Mouse (Mus musculus) T-cell, adult 2 months (primary cell): ENCODE data around the gene Cux1.

Source experiments
- DNase-seq: peaks from one replicate; pipeline ENCODE4 v3.0.0; 2022; ENCODE audit warnings: low spot score

Cux1 gene

DNA sequence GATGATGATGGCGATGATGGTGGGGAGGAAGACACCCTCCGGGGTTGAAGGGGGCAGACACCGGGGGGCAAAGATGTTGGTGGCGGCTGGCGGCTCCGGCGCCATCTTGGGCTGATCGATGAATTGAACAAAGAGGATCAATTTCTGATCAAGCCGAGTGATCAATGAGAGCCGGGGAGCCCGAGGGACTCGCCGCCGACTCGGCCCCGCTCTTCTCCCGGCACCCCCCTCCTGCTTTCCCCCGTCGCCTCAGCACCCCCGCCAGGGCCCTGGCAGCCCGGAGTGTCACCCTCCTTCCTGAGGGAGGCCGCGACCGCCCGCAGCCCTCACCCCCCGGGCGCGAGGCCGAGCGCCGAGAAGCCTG, 496 bp downstream of the Cux1 start:
- DNase-seq = no peak

DNA sequence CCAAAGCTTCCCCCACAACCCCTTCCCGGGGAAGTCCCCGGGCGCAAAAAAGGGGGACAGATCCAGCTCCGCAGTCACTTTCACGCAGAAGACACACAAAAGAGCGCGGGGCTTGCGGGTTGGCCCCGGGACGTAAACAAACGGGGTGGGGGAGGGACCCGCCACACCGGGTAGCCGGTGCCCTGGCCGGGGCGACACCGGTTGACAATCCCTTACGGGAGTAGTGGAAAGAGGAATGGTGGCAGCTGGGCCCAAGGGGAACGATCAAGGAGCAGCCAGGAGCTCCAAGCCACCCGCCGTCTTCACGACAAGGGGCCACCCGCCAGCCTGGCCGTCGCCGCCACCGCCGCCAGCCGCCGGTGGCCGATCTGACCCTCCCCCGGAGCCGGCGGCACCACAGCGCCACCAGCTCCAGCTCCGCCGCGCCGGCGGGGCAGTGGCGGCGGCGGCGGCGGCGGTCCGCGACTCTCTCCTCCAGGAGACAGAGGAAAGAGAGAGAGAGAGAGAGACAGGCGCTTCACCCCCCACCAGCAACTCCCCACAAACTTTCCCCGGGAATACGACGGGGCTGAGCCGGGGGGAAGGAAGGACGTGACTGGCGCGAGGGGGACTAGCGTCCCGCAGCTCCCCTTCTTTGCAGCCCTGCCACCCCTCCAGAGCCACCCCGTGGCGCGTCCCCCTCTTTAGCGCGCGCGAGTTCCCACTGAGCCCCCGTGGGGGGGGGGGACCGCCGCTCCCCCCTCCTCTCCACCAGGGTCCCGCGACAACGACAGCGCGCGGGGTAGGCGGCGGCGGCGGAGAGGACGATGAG, 1.1 kb downstream of the Cux1 start:
- DNase-seq = peak; percentile 32

DNA sequence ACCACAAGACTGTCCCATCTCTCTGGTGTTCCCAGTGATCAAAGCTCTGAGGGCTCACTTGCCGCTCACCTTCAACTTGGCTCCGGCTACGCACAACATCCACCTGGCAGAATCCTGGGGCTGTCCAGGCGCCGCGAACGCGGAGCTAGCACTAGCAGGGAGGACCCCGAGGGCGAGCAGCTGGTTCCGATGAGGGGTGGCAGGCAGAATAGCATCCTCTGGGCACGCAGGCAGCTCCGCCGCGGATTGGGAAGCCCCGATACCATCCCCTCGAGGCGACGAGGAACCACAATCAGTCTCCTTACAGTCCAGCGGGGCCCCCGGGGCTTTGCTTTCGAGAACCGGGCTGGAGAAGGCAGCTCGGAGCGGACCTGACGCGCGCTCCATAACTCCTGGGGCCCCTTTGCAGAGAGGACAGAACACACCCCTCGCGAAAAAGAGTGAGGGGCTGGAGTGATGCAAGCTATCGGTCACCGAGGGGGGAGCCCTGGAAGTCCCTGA, 1.9 kb downstream of the Cux1 start:
- DNase-seq = peak; percentile 33

DNA sequence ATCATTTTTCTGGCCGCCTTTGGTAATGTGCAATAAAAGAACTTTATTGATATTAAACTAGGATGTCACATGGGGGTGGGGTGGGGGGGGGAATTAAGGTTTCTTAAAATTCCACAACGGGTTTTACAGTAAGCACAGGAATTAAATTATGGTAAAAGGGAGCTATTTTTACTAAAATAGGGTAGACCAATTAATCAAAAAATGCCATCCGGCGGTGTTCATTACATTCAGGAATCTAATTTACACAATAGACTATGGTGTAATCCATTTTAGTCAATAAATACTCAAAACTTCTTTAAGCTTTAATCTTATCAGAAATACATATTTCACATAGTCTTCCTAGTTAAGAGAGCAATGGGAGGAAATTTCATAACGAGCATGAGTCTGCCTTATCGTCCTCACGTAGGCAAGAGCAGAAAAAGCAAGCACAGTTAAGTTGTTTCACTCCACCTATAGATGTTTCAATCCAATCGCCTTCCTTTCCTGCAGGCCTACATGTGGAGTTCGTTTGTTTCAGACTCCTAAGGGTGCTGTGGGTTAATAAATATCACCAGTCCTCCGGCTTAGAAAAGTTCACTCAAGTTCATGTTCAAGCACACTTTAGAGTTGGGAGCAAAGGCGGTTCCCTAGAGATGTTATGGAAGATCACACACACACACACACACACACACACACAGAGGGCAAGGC, 2.5 kb downstream of the Cux1 start:
- no peak for DNase-seq

DNA sequence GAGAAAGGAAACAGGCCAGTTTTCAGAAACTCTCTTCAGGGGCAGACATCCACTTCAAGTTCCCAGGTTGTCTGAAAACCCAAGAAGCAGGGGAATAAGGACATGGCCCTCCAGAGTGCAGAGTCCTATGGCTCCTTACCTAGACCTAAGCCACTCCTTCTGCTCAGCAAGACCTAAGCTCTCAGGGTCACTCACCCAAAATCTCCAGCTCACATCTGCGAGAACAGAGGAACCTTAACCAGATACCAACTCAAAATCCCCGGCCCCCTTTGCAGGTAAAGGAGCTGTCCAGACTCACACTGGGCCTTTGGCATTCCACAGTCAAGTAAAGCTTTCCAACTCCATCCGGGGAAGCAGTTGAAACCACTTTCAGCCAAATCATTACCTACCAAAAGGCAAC, 3.3 kb downstream of the Cux1 start:
- DNase-seq = no peak

DNA sequence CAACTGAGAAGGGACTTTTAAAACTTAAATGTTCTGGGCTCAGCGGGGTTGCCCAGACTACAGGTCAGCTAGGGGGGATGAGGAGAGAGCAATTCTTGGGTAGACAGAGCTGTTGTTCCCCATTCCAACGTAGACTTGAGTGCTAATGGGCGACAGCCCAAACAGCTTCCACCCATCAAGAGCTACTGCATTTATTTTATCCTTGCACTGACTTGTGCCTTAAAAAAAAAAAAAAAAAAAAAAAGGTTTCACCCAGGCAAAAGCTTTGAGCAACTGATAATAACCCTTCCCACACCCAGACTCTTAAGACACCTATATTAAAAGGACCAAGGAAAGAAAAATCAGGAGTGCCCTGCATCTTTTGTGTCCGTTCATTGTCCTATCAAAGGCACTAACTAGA, 4.2 kb downstream of the Cux1 start:
- no peak for DNase-seq

DNA sequence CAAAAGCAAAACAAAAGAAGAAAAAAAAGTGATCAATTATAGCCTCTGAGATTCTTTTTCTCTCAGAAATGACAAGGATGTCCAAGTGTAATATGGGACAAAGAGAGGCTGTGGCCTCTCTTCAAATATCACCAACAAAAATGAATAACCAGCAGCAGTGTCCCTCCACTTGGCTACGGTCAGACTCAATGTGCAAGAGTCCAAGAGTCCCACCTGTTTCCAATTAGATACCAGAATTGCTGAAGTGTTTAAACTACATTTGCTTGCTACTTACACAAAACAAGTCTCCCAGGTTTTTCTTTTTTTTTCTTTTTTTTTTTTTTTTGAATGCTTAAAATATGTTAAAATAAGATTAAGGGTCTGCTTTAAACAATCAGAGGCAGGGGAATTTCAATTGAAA, 5.1 kb downstream of the Cux1 start:
- DNase-seq = no peak

DNA sequence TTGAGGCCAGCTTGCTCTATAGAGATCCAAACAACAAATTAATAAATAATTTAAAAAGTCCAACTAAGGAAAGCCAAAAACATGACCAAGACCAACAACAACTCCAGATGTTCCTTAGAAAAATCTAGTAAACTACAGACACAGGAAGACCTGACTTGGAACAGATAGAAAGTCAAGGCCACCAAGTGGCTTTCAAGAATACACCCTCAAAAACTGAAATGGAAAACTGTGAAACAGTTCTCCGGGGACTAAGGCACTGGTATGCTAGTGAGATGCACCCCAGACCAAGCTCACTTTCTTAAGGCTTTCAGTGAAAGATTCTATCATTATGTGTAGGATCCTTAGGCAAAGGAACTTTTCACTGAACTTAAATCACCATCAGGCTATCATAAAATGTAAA, 5.6 kb downstream of the Cux1 start:
- no peak for DNase-seq

DNA sequence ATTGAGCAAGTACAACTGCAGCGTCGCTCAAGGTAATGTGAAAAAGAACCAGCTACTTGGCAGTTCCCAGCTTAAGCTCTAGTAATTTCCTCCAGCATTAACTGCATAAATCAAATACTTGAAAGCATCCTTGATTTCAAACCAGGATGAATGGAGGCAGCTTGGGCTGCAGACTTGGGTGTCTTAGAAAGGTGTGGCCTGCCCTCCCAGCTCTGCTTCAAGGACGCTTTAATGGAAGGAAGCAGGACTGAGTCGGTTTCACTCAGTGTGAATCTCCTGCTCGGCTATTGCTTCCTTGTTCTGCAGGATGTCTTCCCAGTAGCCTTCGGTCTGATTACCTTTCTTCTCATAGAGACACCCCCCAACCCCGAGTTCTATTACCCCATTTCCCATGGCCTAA, 6.6 kb downstream of the Cux1 start:
- DNase-seq = no peak

DNA sequence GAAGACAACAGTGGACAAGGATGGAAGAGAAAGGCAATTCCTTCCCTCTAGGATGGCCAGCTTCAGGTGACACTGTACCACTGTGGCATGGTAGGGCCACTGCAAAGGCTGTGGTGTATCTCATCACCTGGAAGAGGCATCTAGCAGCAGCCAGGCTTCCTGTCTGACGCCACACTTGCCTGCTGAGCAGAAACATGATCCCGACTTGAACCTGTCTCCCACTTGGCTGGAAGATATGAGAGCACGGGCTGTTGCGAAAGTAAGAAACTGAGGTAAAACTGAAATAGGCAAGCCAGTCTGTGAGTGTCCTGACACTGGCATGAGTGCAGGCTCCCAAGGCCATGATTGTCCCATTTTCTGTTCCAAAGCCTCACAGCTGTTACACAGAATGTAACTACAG, 9.8 kb downstream of the Cux1 start:
- DNase-seq = no peak

DNA sequence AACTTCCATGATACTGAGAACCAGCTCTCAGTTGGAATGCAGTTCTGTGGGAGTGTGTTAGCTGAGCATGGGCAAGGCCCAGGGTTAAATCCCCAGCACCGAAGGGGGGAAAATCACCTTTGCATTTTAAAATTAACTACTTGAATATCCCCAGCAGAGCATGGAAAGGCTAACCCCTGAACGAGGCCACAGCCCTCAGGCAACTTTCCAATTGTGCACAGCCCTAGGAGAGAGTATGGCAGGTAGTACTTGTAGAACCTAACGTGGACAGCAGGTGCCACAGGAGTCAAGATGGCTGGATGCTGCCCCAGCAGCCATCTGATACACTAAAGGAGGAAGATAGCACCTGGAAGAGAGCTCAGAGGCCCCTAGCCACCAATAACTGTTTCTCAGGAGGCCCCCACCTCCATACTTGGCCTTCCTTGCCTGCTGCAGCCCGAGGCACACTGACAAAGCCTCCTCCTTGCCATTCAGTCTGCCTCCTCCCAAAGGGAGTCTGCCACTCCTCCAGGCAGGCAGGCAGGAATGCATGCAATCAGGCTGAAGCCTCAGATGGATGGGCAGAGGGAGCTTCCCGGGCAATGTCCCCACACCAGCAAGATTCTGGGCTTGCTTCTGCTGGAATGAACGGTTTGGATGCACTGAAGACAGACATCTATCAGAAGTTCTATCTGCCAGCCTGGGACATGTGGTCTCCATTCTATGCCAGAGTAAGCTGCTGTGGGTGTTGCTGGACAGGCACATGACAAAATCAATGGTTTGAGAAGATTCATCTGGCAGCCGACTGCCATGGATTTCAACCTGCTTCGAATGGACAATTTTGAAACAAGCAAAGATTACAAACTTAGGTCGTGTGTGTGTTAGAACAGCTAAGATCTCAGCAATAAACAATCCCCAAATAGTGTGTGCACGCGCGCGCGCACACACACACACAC, 10.7 kb downstream of the Cux1 start:
- DNase-seq = no peak

DNA sequence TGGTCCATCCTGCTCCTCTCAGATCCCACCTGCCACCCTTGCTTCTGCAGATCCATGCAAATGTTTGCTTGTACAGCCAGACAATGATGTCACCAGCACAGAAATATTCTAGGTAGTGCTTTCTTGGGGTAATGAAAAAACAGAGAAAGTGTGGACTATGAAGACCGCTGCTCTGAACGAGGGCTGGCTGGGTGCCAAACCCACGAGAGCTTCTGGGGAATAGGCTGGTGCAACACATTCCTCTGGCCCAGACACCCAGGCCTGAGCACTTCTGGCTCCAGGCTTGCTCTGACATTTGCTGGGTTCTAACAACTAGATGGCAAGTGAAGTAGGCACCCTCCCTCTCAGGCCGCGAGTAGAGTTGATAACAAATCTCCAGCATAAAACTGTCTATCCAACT, 11.6 kb downstream of the Cux1 start:
- DNase-seq = peak; percentile 16

DNA sequence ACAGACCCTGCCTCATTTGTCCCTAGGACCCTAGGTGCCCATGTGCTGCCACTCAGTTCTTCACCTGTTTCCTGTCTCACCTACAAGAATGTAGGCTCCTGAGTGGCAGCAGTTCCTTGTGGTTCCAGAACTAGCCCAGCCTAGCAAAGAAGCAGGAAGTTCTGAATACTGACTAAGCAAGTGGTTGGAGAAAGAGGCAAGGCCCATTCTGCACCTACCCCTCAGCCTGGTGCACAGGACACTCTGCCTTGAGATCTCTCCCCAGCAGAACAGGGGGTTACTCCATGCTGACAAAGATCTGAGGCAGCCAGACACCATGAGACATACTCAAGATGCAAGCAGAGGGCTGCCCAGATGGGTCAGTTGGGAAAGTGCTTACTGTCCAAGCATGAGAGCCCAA, 14.5 kb downstream of the Cux1 start:
- DNase-seq = no peak

DNA sequence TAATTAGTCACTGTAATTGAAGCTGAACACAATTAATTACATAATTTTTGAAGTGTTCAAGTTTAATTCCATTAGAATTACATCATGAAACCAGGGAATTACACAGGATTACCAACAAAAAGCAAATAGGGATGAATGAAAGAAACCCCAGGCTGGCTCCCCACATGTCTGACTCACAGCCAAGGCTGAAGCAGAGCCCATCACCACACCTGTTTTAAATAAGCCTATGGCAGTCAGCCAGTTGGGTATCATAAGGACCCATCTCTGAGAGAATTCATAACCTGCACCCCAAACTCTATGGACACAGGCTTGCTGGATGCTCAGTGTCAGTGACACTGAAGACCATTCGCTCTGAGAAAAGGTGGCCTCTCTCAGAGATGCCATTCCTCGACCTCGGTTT, 15.2 kb downstream of the Cux1 start:
- DNase-seq = no peak

DNA sequence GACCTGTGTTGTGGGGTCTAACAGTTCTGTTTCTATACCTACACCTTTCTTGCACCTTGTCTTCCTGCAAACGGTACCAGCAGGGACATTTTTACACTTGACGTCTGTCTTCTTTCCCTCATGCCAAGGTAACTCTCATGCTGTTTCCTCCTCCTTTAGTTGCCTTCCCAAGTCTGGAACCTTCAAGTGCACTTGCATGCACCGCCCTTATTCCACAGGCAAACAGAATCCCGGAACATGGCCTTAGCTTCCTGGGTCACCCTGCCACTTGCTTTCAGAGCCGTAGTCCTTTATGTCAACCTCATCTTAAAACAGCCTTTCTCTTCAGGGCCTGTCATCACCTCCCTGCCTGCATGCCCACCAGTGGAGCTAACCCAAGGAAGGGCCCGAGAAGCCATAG, 15.7 kb downstream of the Cux1 start:
- no peak for DNase-seq

DNA sequence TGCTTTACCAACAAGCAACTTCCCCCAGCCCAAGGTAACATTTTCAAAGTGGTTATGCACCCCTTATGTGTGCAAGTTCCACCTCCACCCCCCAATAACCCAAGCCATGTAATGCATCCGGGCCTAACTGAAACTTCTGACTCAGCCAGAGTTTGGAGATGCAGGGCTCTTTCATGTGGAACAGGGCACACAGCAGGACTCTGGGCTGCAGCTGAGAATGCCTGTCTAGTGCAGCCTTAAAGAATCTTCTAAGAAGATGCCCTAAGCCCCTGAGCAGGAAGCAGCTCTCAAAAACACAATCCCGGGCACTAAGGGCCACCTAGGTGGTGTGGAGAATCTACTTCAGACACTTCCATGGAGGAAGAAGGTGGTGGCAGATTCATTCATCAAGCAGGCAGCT, 16.6 kb downstream of the Cux1 start:
- DNase-seq = peak; percentile 16

DNA sequence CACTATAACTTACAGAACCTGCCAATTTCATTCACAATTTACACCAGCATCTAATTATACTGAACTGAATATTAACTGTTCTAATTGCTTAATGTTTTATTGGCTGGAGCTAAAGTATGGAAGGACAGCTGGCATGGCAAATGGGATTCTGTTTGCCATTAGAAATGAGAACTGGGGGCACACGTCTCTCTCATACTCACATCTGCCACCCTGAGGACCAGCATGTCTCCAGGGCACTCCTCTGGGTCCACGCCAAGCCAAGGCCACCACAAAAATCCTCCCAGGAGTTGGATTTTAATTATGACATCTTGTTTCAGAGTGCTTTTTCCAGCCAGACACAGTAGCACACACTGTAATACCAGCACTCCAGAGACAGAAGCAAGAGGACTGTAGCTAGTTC, 18.5 kb downstream of the Cux1 start:
- DNase-seq = no peak

DNA sequence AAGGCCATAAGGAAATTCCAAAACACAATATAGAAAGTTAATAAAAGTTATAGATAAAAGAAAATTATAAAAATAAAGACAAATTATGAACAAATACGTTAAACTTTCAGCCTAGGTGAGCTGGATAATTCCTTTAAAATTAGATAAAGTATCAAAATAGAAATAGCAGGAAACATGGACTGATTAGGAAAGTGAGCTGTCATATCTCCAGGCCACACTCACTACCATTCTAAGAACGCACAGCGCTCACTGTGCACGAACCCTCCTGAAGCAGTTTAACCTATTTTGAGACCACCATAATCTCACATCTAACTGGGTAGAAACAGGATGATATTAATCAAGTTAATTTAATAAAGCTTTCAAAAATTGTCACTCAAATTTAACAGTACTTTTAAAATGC, 22.2 kb downstream of the Cux1 start:
- no peak for DNase-seq

DNA sequence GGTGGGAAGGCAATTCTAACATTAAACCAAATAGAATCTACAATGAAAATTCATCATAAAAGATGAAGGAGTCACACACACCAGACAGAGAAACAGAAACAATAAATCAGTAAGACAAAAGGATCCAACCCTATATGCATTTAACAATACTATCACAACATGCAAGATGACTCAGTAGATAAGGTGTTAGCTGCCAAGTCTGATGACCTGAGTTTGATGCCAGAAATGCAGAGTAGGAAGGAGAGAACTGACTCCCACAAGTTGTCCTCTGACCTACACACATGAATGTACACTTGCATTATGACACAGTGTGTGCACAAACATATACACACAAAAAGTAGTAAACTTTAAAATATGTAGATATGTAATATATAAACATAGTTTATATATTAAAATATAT, 24.1 kb downstream of the Cux1 start:
- DNase-seq = no peak

DNA sequence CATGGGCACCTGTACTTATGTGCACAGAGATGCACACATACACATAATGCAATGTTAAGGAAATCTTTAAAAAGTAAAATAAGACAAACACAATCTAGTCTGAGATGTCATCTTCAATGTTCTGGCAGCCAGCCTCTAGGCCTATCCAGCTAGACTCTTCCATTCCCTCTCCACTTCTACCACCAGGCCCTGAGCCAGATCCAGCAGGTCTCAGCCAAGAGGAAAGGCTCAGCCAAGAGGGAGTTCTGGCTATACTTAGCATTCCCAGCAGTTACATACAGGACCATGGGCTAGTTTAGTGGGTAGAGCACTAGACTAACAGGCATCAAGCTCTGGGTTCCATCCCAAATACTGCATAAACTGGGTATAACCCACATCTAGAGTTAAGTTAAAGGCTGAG, 26.3 kb downstream of the Cux1 start:
- no peak for DNase-seq

DNA sequence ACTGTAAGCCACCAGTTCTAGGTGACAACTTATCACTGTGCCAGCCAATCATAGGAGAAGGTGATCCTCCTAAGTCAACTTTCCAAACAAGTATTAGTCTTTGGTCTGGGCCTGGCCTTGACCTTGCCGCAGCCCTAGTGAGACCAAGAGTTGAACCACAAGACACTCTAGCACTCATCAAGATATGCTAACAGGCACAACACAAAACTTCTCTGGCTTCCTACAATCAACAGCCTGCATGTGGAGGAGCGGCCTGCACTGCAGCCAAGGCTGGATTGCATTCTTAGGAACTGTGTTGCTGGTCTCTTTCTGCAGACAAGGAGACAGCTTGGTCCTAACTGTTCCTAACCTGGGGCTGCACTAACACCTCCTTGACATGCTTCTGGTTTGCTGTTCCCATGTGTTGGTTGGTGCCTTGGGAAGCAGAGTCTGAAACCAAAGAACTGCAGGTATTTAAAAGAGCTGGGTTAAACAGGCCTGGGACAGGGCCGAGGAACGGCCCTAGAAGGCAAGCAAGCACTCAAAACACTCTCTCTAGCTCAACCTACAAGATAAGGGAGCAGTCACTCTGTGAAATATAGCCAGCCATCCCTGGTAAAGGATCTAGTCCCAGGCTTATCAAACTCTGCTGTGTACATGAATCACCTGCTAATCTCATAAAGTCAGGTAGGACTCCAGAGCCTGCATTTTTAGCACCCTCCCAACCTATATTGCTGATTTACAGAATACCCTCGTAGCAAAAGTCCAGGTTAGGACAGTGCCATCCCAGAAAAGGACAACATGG, 27.0 kb downstream of the Cux1 start:
- DNase-seq = no peak

DNA sequence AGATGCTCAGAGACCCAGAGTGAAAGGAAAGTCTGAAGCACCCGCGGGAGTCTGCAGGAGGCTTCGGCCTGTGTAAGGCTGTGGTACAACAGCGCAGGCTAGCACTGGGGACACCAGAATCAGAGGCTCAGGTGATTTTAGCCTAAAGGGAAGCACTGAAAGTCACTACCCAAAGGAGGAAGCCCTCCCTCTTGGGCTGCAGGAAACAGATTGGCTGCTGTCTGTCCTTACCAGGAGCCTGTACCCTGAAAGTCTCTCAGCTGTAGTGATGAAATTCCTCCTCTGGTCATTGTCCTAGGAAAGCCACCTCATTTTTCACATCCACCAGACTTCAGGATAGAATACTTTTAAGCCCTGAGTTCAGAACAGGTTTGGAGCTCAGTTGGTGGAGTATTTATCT, 30.5 kb downstream of the Cux1 start:
- no peak for DNase-seq
